In the genomic region with DNA sequence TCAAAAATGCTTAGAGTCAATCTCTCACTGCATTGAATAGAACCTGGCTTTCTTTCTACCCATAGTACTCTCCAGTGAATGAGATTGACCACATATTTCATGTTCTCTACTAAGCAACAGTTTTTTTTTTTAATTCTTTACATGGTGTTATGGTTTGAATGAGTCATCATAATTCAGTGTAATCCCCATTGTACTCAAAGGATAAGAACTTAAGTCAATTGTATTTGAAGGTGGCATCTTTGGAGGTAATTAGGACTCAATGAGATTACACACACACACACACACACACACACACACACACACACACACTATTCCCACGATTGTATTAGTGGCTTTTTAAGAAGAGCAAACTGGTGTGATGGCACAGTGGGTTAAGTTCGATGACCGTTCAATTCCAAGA, we compare ENCODE assay signal across 17 mouse cellular contexts. TPM values are rescaled to one million over a fixed set of nuclear protein-coding genes. Genes with fewer than 3 reads are reported as not detected.
DNase-seq lines count a peak whose midpoint lies in the region; ATAC-seq and TF ChIP-seq lines count a peak whose summit lies in the region.
"Had no signal": no experiment of that assay in that cellular context is flagged by ENCODE, and none has a peak within 500 bp of the region (broad histone marks: within the 10 kb centered on the region; RNA-seq: fewer than 3 reads in every experiment).

No protein-coding gene starts in this region.

- TF ChIP-seq CTCF in intestine, postnatal 0 days (IDR thresholded peaks at IDR 0.05; ENCODE audit: low read depth): no peak

- no peak overlapping the region for H3K4me2 ChIP-seq in intestine, embryonic 16.5 days (ENCODE audit: low read depth, low read length)
- no peak overlapping the region for H3K4me2 ChIP-seq in intestine, postnatal 0 days (replicated peaks; ENCODE audit: low read depth)

- peaks cover 5% of the 10 kb centered on the region; the same call in 1 of the 2 replicates for H3K4me1 ChIP-seq in intestine, embryonic 16.5 days (ENCODE audit: control insufficient read depth, insufficient read depth, low read length)
- H3K4me1 ChIP-seq in intestine, postnatal 0 days (replicated peaks; ENCODE audit: control insufficient read depth, insufficient read depth, low read length): no peaks in the 10 kb centered on the region
- H3K4me1 ChIP-seq in megakaryocyte, embryonic 14.5 days: peaks cover 16% of the 10 kb centered on the region
- H3K4me1 ChIP-seq in limb, embryonic 10.5 days: peaks cover 18% of the 10 kb centered on the region
- H3K4me1 ChIP-seq: neural tube, embryonic 15.5 days had no signal

- WGBS in intestine, embryonic 16.5 days: 84% methylated on average over 3 of the region's 3 CpGs
- whole genome bisulfite sequencing in intestine, postnatal 0 days: 78% methylated on average over 3 of the region's 3 CpGs
- WGBS in limb, embryonic 10.5 days: 87% methylated on average over 3 of the region's 3 CpGs

- no peaks in the 10 kb centered on the region for H3K9me3 ChIP-seq in intestine, embryonic 16.5 days (ENCODE audit: control insufficient read depth, low read length)
- H3K9me3 ChIP-seq in intestine, postnatal 0 days (ENCODE audit: control insufficient read depth): no peaks in the 10 kb centered on the region
- H3K9me3 ChIP-seq in megakaryocyte, embryonic 14.5 days: no peaks in the 10 kb centered on the region
- H3K9me3 ChIP-seq in limb, embryonic 10.5 days (replicated peaks): no peaks in the 10 kb centered on the region
- H3K9me3 ChIP-seq: embryonic facial prominence, embryonic 10.5 days; neural tube, embryonic 15.5 days had no signal

- DNase-seq in limb, embryonic 10.5 days (ENCODE audit: low spot score): no peak
- DNase-seq in embryo, embryonic 10 days (ENCODE audit: low spot score): no peak
- DNase-seq in spleen, adult 12 weeks (ENCODE audit: low spot score): no peak
- DNase-seq: cerebellum, adult 11-12 months; cerebellum, postnatal 25 days; layer of hippocampus, postnatal 36 days; midbrain, embryonic 14.5 days; right cerebral cortex, postnatal 4 days had no signal

- no peaks in the 10 kb centered on the region for H3K36me3 ChIP-seq in intestine, embryonic 16.5 days (ENCODE audit: control insufficient read depth, insufficient read depth, low read length)
- H3K36me3 ChIP-seq in intestine, postnatal 0 days (ENCODE audit: control insufficient read depth, insufficient read depth): no peaks in the 10 kb centered on the region
- H3K36me3 ChIP-seq in megakaryocyte, embryonic 14.5 days (replicated peaks; ENCODE audit: low read length): no peaks in the 10 kb centered on the region
- no peaks in the 10 kb centered on the region for H3K36me3 ChIP-seq in limb, embryonic 10.5 days
- H3K36me3 ChIP-seq: embryonic facial prominence, embryonic 10.5 days; neural tube, embryonic 15.5 days had no signal

- no peaks in the 10 kb centered on the region for H3K27me3 ChIP-seq in intestine, embryonic 16.5 days (replicated peaks; ENCODE audit: control insufficient read depth, insufficient read depth, low read length)
- no peaks in the 10 kb centered on the region for H3K27me3 ChIP-seq in intestine, postnatal 0 days (replicated peaks; ENCODE audit: control insufficient read depth, insufficient read depth, low read length)
- peaks cover 2% of the 10 kb centered on the region for H3K27me3 ChIP-seq in megakaryocyte, embryonic 14.5 days (replicated peaks)
- no peaks in the 10 kb centered on the region for H3K27me3 ChIP-seq in limb, embryonic 10.5 days (ENCODE audit: low read depth, poor library complexity, severe bottlenecking)
- H3K27me3 ChIP-seq: neural tube, embryonic 15.5 days had no signal

- H3K9ac ChIP-seq in intestine, embryonic 16.5 days (ENCODE audit: low read depth, low read length): no peak overlapping the region
- H3K9ac ChIP-seq in intestine, postnatal 0 days (ENCODE audit: low read depth, low read length): no peak overlapping the region
- H3K9ac ChIP-seq: hindbrain, embryonic 14.5 days; neural tube, embryonic 15.5 days had no signal

- ATAC-seq in intestine, embryonic 16.5 days: 0 out of 2 replicates have a peak, but pooled peaks have one; percentile 7
- no peak for ATAC-seq in intestine, postnatal 0 days
- ATAC-seq in megakaryocyte, adult 5-6 weeks (ENCODE audit: poor library complexity, severe bottlenecking): no peak
- ATAC-seq: forebrain, embryonic 14.5 days had no signal

- no peak overlapping the region for H3K4me3 ChIP-seq in intestine, embryonic 16.5 days (ENCODE audit: low read length)
- no peak overlapping the region for H3K4me3 ChIP-seq in intestine, postnatal 0 days (ENCODE audit: low read depth, low read length)
- peak overlapping the region; percentile 85 for H3K4me3 ChIP-seq in megakaryocyte, embryonic 14.5 days (replicated peaks)
- H3K4me3 ChIP-seq in limb, embryonic 10.5 days: no peak overlapping the region
- H3K4me3 ChIP-seq: myocyte; neural tube, embryonic 15.5 days had no signal

- no peak overlapping the region for H3K27ac ChIP-seq in intestine, embryonic 16.5 days (ENCODE audit: low read length)
- no peak overlapping the region for H3K27ac ChIP-seq in intestine, postnatal 0 days (ENCODE audit: low read depth, low read length)
- peak overlapping the region; percentile 73; the same call in 1 of the 2 replicates for H3K27ac ChIP-seq in limb, embryonic 10.5 days
- H3K27ac ChIP-seq: embryonic facial prominence, embryonic 10.5 days; hindbrain, embryonic 14.5 days; neural tube, embryonic 15.5 days had no signal

RNA-seq across cellular contexts. Expression of a gene that starts 9.4 kb away (rescaled TPM):
- 26.3 and 29.6 TPM in 2 replicates for polyA plus RNA-seq in intestine, embryonic 16.5 days (2015; fragmentation: Nextera tagmentation; extraction: Ambion mirVana)
- 19.8 and 20.0 TPM in 2 replicates for polyA plus RNA-seq in intestine, postnatal 0 days (2015; fragmentation: Nextera tagmentation; extraction: Ambion mirVana)
- polyA plus RNA-seq in megakaryocyte, embryonic 14.5 days (2012; ENCODE audit: insufficient read depth, low replicate concordance): 0.22 TPM in 1 of 2 replicates, not detected in the other
- 2.5 and 3.4 TPM in 2 replicates for total RNA-seq in megakaryocyte, adult 5-6 weeks (2015)
- total RNA-seq in megakaryocyte, adult 5-6 weeks (2017): 4.5 and 6.3 TPM in 2 replicates
- 50.1 and 68.5 TPM in 2 replicates for polyA plus RNA-seq in limb, embryonic 10.5 days (2016; fragmentation: Nextera tagmentation; extraction: Ambion mirVana)

Comparison
In these comparisons a context has a peak if more than half of its experiments do, and no peak if none do; other contexts are left out.
1. RNA of a gene that starts 9.4 kb away (polyA plus RNA-seq): 50.1 to 68.5 TPM in limb, embryonic 10.5 days, 26.3 to 29.6 TPM in intestine, embryonic 16.5 days and 19.8 to 20.0 TPM in intestine, postnatal 0 days; 0.22 TPM in megakaryocyte, embryonic 14.5 days; every median in the first group is over 10 times any median in the second.